Mouse (Mus musculus): ENCODE results near the gene Ift57. TPM values are rescaled to one million over a fixed set of nuclear protein-coding genes. Genes with fewer than 3 reads are reported as not detected.

Ift57 gene
- polyA plus RNA-seq, 1 experiment from 2014 or later = 17.5 TPM

DNA sequence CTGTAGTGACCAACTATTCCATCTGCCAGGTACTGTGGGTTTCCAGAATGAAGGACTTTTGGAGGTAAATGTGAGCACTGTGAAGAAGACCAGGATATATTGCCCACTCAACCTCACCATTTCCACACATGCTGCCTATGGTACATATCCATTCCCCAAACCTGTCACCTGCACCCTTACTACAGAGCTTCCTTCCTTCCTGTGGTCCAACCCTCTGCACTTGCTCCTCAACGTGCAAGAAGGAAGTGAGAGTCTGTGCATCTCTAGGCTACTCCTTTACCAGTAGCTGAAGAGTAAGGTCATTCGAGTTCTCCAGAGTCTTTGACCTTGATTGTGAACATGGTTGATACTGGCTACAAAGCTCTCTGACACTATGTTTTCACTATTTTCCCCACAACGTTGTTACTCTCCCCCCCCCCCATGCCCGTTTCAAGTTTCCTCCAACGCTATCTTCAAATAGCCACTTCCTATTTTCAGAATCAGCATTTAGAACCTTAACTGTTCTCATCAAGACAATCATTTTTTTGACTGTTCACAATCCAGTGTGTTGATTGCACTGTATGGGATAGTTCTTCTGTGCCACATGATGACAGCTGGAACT lies 82.6 kb downstream of the Ift57 start:
- Histone ChIP-seq H3K4me3 (replicated peaks) (no peak overlapping the region), H3K4me1 (replicated peaks) (no peaks in the 10 kb centered on the region), H3K9me3 (no peaks in the 10 kb centered on the region), H3K36me3 (no peaks in the 10 kb centered on the region), H3K9ac (no peak overlapping the region), H3K27me3 (replicated peaks) (no peaks in the 10 kb centered on the region), H3K27ac (no peak overlapping the region), H3K4me2 (replicated peaks) (no peak overlapping the region)
- 80% methylated on average over 5 of the region's 5 CpGs for WGBS
- no peak for ATAC-seq

DNA sequence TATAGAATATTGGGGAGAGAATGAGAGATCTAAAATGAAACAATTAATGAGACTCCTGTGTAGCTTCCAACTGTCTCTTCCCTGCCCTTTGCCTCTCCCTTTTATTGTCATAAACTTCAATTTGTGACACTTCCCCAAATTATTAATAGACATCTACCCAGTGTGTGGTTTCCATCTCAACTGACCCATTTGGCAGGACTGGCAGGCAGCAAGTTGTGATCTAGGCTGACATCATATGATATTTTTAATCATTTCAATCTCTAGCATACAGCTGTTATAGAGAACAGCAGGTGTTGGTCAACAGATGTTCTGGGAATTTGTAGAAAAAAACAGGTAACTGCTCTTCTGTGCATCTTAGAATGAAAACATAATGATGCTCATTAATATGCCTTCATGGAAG lies 84.3 kb downstream of the Ift57 start:
- no peaks in the 10 kb centered on the region for H3K27me3 ChIP-seq (replicated peaks)
- H3K4me3 ChIP-seq (replicated peaks) = no peak overlapping the region
- no peak overlapping the region for H3K9ac ChIP-seq
- no peak overlapping the region for H3K27ac ChIP-seq
- H3K4me1 ChIP-seq (replicated peaks) = no peaks in the 10 kb centered on the region
- H3K36me3 ChIP-seq = no peaks in the 10 kb centered on the region
- no peaks in the 10 kb centered on the region for H3K9me3 ChIP-seq
- H3K4me2 ChIP-seq (replicated peaks) = no peak overlapping the region
- ATAC-seq = no peak

DNA sequence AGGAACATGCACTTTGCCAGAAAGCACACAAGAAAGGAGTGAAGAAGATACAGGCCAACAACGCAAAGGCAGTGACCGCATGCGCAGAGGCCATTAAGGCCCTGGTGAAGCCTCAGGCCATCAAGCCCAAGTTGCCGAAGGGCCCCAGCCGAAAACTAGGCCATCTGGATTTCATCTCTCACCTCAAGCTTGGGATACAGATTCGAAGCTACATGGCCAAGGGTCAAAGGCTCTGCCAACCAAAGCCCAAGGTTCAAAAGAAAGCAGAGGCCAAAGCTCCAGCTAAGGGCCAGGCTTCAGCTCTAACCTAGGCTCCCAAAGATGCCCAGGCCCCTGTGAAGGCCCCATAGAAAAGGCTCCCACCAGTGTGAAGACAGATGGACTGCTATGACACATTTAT lies 87.1 kb downstream of the Ift57 start:
- Histone ChIP-seq H3K9me3 (no peaks in the 10 kb centered on the region), H3K9ac (no peak overlapping the region), H3K36me3 (no peaks in the 10 kb centered on the region), H3K4me2 (replicated peaks) (no peak overlapping the region), H3K4me3 (replicated peaks) (no peak overlapping the region), H3K4me1 (replicated peaks) (no peaks in the 10 kb centered on the region), H3K27me3 (replicated peaks) (no peaks in the 10 kb centered on the region), H3K27ac (no peak overlapping the region)
- no peak for ATAC-seq
- 93% methylated on average over 6 of the region's 6 CpGs for WGBS

DNA sequence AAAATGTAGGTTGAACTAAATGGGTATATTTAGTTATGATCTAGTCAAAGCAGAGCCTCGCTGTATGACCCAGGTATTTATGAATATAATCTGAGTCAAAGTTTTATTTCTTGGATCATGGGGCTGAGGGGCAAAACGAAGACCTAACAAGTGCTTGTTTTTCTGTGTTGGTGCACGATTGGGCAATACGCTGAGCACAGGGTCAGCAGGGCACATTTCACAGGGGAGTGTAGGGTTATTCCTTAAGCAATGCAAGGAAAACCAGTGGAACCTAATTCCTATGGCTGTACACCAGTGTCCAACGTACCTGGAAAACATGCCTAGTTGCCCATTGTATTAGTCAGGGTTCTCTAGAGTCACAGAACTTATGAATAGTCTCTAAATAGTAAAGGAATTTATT lies 88.7 kb downstream of the Ift57 start:
- no peaks in the 10 kb centered on the region for H3K9me3 ChIP-seq
- H3K4me2 ChIP-seq (replicated peaks) = no peak overlapping the region
- no peak for ATAC-seq
- no peak overlapping the region for H3K27ac ChIP-seq
- WGBS = 91% methylated on average over 5 of the region's 5 CpGs
- H3K4me3 ChIP-seq (replicated peaks) = no peak overlapping the region
- H3K9ac ChIP-seq = no peak overlapping the region
- no peaks in the 10 kb centered on the region for H3K27me3 ChIP-seq (replicated peaks)
- no peaks in the 10 kb centered on the region for H3K4me1 ChIP-seq (replicated peaks)
- H3K36me3 ChIP-seq = no peaks in the 10 kb centered on the region

DNA sequence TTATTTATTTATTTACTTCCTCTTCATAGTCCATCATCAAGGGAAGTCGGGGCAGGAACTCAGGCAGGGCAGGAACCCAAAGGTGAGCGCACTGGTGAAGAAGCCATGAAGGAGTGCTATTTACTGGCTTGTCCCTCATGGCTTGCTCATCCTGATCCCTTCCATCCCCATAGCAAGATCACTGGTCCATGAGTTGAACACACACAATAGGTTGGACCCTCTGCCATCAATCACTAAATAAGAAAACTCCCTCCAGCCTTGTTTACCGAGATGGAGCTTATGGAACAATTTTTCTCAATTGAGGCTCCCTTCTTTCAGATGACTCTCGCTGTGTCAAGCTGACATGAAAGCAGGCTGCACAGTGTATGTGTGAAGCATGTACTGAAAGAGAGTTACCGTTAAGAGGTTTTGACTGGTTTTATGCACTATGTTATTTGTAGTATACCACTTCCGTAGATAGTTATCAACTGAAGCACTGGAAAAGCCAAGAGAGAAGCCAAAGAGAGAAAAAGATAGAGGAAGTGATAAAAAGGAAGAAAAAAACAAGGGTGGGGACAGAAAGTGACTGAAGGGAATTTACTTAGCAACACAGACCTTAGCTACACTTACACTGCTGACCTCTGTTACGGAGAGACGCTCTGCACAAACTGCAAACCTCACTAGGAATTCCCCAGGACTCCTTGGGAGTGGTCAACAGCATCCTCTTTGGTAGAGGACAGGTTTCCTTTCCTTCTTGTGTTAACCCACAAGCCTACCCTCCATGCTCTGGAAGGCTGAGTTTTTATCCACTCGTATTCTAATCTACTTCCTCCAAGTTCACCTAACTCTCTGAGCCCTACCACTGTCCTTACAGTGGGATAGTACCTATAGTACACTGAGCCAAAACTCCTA lies 91.8 kb downstream of the Ift57 start:
- Histone ChIP-seq H3K36me3 (no peaks in the 10 kb centered on the region), H3K4me1 (replicated peaks) (no peaks in the 10 kb centered on the region), H3K27ac (no peak overlapping the region), H3K4me3 (replicated peaks) (no peak overlapping the region), H3K9me3 (no peaks in the 10 kb centered on the region), H3K27me3 (replicated peaks) (no peaks in the 10 kb centered on the region), H3K9ac (no peak overlapping the region), H3K4me2 (replicated peaks) (no peak overlapping the region)
- WGBS = 88% methylated on average over 9 of the region's 9 CpGs
- ATAC-seq = no peak

DNA sequence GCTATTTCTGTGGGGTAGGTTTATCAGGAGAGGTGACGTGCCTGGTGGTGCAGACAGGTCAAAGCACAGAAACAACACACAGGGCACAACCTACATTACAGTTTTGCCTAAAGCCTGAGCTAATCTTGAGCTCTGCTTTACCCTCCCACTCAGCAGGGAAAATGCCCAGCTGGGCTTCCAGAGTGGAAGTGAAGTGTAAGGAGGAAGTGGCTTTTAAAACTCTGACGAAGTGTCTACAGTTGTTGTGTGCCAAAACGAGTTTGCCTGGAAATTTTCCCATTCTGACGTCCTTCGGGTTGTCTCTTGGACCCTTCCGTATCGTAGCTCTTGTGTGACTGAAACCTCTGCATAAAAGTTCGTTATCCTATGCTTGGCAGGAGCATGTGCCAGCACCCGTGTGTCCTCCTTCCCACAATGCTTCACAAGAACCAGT lies 93.4 kb downstream of the Ift57 start:
- no peaks in the 10 kb centered on the region for H3K27me3 ChIP-seq (replicated peaks)
- H3K36me3 ChIP-seq = no peaks in the 10 kb centered on the region
- ATAC-seq = peak; percentile 56; the same call in 1 of the 2 replicates
- H3K9ac ChIP-seq = no peak overlapping the region
- no peaks in the 10 kb centered on the region for H3K9me3 ChIP-seq
- H3K4me3 ChIP-seq (replicated peaks) = no peak overlapping the region
- WGBS = 50% methylated on average over 9 of the region's 9 CpGs
- H3K4me2 ChIP-seq (replicated peaks) = no peak overlapping the region
- H3K27ac ChIP-seq = no peak overlapping the region
- H3K4me1 ChIP-seq (replicated peaks) = no peaks in the 10 kb centered on the region

DNA sequence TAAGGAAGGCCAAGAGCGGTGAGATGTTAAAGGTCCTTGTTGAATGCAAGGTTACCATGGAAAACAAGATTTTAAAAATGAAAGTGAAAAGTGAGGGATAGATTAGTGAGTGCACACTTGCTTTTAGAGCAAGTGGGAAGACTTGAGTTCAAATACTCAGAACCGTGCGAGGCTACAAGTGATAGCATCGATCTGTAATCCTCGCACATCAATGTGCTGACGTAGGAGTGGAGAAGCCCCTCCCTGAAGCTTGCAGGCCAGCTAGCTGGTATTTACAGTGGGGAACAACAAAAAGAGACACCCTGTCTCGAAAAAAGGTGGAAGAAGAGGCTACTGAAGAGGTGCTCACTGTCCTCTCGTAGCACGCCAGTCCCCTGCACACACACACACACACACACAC lies 94.6 kb downstream of the Ift57 start:
- no peak overlapping the region for H3K9ac ChIP-seq
- H3K36me3 ChIP-seq = no peaks in the 10 kb centered on the region
- no peaks in the 10 kb centered on the region for H3K9me3 ChIP-seq
- no peaks in the 10 kb centered on the region for H3K27me3 ChIP-seq (replicated peaks)
- H3K27ac ChIP-seq = no peak overlapping the region
- no peak for ATAC-seq
- WGBS = 92% methylated on average over 9 of the region's 9 CpGs
- H3K4me2 ChIP-seq (replicated peaks) = no peak overlapping the region
- H3K4me1 ChIP-seq (replicated peaks) = no peaks in the 10 kb centered on the region
- H3K4me3 ChIP-seq (replicated peaks) = no peak overlapping the region

DNA sequence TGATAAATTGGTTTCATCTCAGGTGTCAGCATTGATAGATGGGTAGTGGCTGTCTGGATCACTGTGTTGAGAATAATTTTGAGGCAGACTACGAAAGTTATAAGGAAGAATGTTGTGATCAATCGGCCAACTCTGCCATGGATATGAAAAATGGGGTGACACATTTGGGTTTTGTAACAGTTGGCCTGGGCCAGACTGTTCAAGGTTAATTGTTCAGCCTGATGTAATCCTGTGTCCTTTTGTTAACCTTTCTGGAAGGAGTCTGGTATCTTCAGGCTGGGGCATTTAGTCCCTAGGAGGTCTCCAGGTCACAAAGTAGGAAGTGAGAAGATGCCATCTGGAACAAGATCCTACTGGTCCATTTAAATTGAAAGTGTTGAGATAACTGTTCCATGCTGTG lies 97.2 kb downstream of the Ift57 start:
- ATAC-seq = no peak
- no peak overlapping the region for H3K9ac ChIP-seq
- no peaks in the 10 kb centered on the region for H3K9me3 ChIP-seq
- H3K27ac ChIP-seq = no peak overlapping the region
- H3K27me3 ChIP-seq (replicated peaks) = no peaks in the 10 kb centered on the region
- H3K4me3 ChIP-seq (replicated peaks) = no peak overlapping the region
- no peaks in the 10 kb centered on the region for H3K36me3 ChIP-seq
- H3K4me2 ChIP-seq (replicated peaks) = no peak overlapping the region
- no peaks in the 10 kb centered on the region for H3K4me1 ChIP-seq (replicated peaks)
- WGBS = 75% methylated on average over 2 of the region's 2 CpGs

DNA sequence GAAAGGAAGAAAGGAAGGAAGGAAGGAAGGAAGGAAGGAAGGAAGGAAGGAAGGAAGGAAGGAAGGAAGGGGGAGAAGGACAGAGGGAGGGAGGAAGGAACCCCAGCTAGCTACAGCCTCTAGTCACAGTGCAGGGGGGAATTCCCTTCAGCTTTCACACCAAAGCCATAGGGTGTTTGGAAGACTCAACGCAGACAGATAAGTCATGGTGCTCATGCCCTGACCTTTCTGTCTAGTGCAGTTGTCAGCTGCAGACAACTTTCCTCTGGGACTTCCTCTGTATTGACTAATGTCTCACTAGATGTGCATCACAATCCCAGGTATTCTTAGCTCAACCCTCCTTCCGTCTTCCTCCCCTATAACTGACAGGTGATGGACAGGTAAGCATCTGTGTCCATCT lies 97.9 kb downstream of the Ift57 start:
- Histone ChIP-seq H3K9ac (no peak overlapping the region), H3K4me2 (replicated peaks) (no peak overlapping the region), H3K4me3 (replicated peaks) (no peak overlapping the region), H3K27ac (no peak overlapping the region), H3K27me3 (replicated peaks) (no peaks in the 10 kb centered on the region), H3K4me1 (replicated peaks) (no peaks in the 10 kb centered on the region), H3K9me3 (no peaks in the 10 kb centered on the region), H3K36me3 (no peaks in the 10 kb centered on the region)
- no peak for ATAC-seq
- 80% methylated on average over 2 of the region's 2 CpGs for WGBS

DNA sequence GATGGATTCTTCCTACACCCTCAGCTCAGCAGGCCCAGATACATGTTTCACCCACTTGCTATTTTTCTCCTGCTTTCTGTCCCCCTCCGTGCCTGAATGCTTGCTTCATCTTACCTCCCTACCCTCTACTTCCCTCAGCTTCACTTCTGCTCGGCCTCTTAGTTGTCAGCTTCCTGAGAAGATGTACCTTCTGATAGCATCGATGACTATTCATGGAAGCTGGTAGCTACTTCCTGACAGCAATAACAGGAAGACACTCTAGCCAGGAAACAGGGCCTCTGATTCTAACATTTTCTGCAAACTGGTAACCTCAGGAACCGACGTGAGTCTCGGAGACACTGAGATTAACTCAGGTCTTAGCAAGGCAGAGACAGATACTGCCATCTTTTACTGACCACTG lies 99.8 kb downstream of the Ift57 start:
- no peaks in the 10 kb centered on the region for H3K9me3 ChIP-seq

DNA sequence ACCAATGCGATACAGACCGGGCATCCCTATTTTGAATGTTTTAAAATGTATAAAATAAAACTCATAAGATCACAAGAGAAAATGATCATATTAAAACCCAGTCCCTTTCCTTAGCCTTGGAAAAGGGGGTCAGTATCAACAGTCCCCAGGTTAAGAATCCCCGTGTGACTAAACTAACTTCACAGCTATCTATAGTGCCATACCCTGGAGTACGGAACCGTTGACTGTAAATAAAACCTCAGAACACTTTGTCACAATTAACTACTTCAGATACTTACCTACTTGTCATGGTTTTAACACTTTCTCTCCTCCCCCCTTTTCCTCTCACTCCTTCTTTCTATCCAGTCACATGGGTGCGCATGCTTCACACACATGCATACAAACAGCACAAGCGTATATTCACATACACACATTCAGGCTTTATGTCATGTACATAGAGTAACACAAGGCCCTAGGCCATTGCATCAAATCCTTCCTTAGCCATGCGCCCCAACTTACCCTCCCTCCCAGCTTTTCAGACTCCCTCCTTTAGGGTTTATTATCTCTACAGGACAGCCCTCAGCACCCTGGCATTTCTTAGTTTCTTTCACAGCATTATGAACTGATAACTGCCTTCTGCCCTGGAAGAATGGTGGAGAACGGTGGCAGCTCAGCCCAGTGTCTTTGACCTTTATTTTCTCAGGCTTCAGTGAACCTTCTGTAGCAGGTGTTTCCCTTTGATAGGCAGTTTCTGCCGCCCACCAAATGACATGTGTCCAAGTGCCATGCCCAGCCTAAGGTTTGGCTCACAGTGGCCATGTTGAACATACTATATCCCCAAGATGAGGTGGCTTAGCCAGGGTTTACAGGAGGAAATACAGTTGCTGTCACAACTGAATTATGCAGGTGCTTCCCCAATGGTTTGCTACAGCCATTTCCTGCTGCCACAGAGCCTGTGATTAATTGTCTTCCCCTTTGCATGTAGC lies 100.8 kb downstream of the Ift57 start, which contains the start of gene Cd47:
Cd47 (plus strand) TSS at position 937 of the 965 bp plus-strand sequence.
- Histone ChIP-seq H3K9ac (no peak within 1 kb of the TSS), H3K27ac (no peak within 1 kb of the TSS), H3K4me3 (replicated peaks) (no peak within 1 kb of the TSS), H3K4me1 (replicated peaks) (peaks cover 3% of the 10 kb centered on the region; the same call in 1 of the 2 replicates), H3K9me3 (no peaks in the 10 kb centered on the region), H3K36me3 (no peaks in the 10 kb centered on the region), H3K27me3 (replicated peaks) (no peaks in the 10 kb centered on the region), H3K4me2 (replicated peaks) (no peak within 1 kb of the TSS)
- 82% methylated on average over 10 of the region's 10 CpGs for WGBS
- ATAC-seq = peak; percentile 73; the same call in 1 of the 2 replicates

More for the DNA sequence above, 99.8 kb downstream of the Ift57 start:
- Histone ChIP-seq H3K4me1 (replicated peaks) (no peaks in the 10 kb centered on the region; the same call in 1 of the 2 replicates), H3K4me2 (replicated peaks) (no peak overlapping the region), H3K27me3 (replicated peaks) (no peaks in the 10 kb centered on the region), H3K36me3 (no peaks in the 10 kb centered on the region), H3K27ac (no peak overlapping the region), H3K9ac (no peak overlapping the region), H3K4me3 (replicated peaks) (no peak overlapping the region)
- ATAC-seq = no peak
- 77% methylated on average over 6 of the region's 6 CpGs for WGBS

DNA sequence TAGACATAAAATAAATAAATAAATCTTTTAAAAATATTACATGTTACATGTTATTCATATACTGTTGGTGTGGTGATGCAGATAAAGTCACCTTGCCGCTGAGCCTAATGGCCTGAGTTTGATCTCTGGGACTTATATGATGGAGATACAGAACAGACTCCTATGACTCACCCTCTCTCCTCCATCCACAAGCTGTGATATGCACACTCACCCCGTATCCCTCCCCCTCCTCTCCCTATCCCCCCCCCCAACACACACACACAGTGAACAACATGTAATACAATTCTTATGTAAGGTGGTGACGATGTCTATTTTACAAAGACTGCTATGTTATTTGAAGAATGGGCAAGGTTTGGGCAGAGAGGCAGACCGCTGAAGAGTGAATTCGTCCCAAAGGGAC lies 102.0 kb downstream of the Ift57 start:
- no peaks in the 10 kb centered on the region for H3K27me3 ChIP-seq (replicated peaks)
- no peak overlapping the region for H3K4me2 ChIP-seq (replicated peaks)
- peaks cover 3% of the 10 kb centered on the region; the same call in 1 of the 2 replicates for H3K4me1 ChIP-seq (replicated peaks)
- no peak overlapping the region for H3K9ac ChIP-seq
- ATAC-seq = no peak
- no peak overlapping the region for H3K27ac ChIP-seq
- no peaks in the 10 kb centered on the region for H3K9me3 ChIP-seq
- H3K4me3 ChIP-seq (replicated peaks) = no peak overlapping the region
- H3K36me3 ChIP-seq = no peaks in the 10 kb centered on the region
- 69% methylated on average over 5 of the region's 5 CpGs for WGBS

All from intestine, embryonic 15.5 days (tissue).